Mouse (Mus musculus): ENCODE results near the gene Map3k4.

DNA sequence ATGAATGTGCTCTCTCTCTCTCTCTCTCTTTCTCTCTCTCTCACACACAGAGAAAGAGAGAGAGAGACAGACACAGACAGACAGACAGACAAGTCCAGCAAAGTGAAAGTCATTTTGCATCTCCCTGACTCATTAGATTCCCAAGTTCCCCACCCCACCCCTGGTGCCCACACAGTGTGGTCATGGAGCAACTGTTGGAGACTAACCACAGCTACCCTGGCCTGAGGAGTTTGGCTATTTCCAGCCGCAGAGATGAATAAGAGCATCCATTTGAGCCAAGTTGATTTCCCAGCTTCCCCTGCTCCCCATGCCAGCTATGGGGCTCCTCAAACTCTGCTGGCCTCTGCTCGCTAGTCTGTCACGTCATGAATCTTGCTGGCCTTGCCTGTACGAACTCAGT is 109.1 kb downstream of the Map3k4 start:
- TF ChIP-seq CTCF (IDR thresholded peaks at IDR 0.05; ENCODE audit: control insufficient read depth, insufficient read depth, insufficient replicate concordance, low read depth, low read length) (no peak), POLR2A (IDR thresholded peaks at IDR 0.05; ENCODE audit: control insufficient read depth, low read depth, low read length) (no peak)
